Mouse (Mus musculus): ENCODE measurements around the gene Gm47841. TPM values are rescaled to one million over a fixed set of nuclear protein-coding genes. Genes with fewer than 3 reads are reported as not detected.

The Gm47841 gene
- polyA plus RNA-seq, 1 experiment, result not detected

GRCm38 (mm10) chr15:101065069-101065468, 17.9 kb upstream of the Gm47841 start:
- Histone ChIP-seq H3K4me3 (ENCODE audit: insufficient read depth, low read depth, low read length) (no peak overlapping the region), H3K27ac (replicated peaks; ENCODE audit: low read depth, low read length) (no peak overlapping the region), H3K4me1 (ENCODE audit: control insufficient read depth, insufficient read depth, insufficient read length, low read length) (peaks cover 26% of the 10 kb centered on the region)

- no peak overlapping the region for H3K27ac ChIP-seq (replicated peaks; ENCODE audit: low read depth, low read length)
- no peak overlapping the region for H3K4me3 ChIP-seq (ENCODE audit: insufficient read depth, low read depth, low read length)
- peaks cover 11% of the 10 kb centered on the region for H3K4me1 ChIP-seq (ENCODE audit: control insufficient read depth, insufficient read depth, insufficient read length, low read length)
Measured at GRCm38 (mm10) chr15:101060280-101060852, 13.2 kb upstream of the Gm47841 start.

GRCm38 (mm10) chr15:101059570-101060279, 12.5 kb upstream of the Gm47841 start:
- H3K27ac ChIP-seq (replicated peaks; ENCODE audit: low read depth, low read length), result no peak overlapping the region
- peaks cover 5% of the 10 kb centered on the region; the same call in 1 of the 2 replicates for H3K4me1 ChIP-seq (ENCODE audit: control insufficient read depth, insufficient read depth, insufficient read length, low read length)
- H3K4me3 ChIP-seq (ENCODE audit: insufficient read depth, low read depth, low read length), result no peak overlapping the region

GRCm38 (mm10) chr15:101056225-101056624, 9.0 kb upstream of the Gm47841 start:
- Histone ChIP-seq H3K4me3 (ENCODE audit: insufficient read depth, low read depth, low read length) (no peak overlapping the region), H3K4me1 (ENCODE audit: control insufficient read depth, insufficient read depth, insufficient read length, low read length) (no peaks in the 10 kb centered on the region), H3K27ac (replicated peaks; ENCODE audit: low read depth, low read length) (no peak overlapping the region)

- H3K27ac ChIP-seq (replicated peaks; ENCODE audit: low read depth, low read length), result no peak overlapping the region
- H3K4me3 ChIP-seq (ENCODE audit: insufficient read depth, low read depth, low read length), result no peak overlapping the region
- H3K4me1 ChIP-seq (ENCODE audit: control insufficient read depth, insufficient read depth, insufficient read length, low read length), result no peaks in the 10 kb centered on the region
Measured at GRCm38 (mm10) chr15:101054541-101054940, 7.3 kb upstream of the Gm47841 start.

- Histone ChIP-seq H3K4me3 (ENCODE audit: insufficient read depth, low read depth, low read length) (peak overlapping the region; percentile 54), H3K27ac (replicated peaks; ENCODE audit: low read depth, low read length) (no peak overlapping the region), H3K4me1 (ENCODE audit: control insufficient read depth, insufficient read depth, insufficient read length, low read length) (no peaks in the 10 kb centered on the region)
Measured at GRCm38 (mm10) chr15:101053832-101054459, 6.7 kb upstream of the Gm47841 start.

GRCm38 (mm10) chr15:101052560-101053501, 5.6 kb upstream of the Gm47841 start:
- Histone ChIP-seq H3K4me1 (ENCODE audit: control insufficient read depth, insufficient read depth, insufficient read length, low read length) (no peaks in the 10 kb centered on the region), H3K27ac (replicated peaks; ENCODE audit: low read depth, low read length) (no peak overlapping the region), H3K4me3 (ENCODE audit: insufficient read depth, low read depth, low read length) (peak overlapping the region; percentile 54)

- Histone ChIP-seq H3K27ac (replicated peaks; ENCODE audit: low read depth, low read length) (no peak overlapping the region), H3K4me1 (ENCODE audit: control insufficient read depth, insufficient read depth, insufficient read length, low read length) (0 out of 2 replicates have a peak, but pooled peaks cover under 1% of the 10 kb centered on the region), H3K4me3 (ENCODE audit: insufficient read depth, low read depth, low read length) (no peak overlapping the region)
Measured at GRCm38 (mm10) chr15:101051869-101052268, 4.7 kb upstream of the Gm47841 start.

- Histone ChIP-seq H3K4me1 (ENCODE audit: control insufficient read depth, insufficient read depth, insufficient read length, low read length) (0 out of 2 replicates have a peak, but pooled peaks cover 2% of the 10 kb centered on the region), H3K4me3 (ENCODE audit: insufficient read depth, low read depth, low read length) (no peak overlapping the region), H3K27ac (replicated peaks; ENCODE audit: low read depth, low read length) (no peak overlapping the region)
Measured at GRCm38 (mm10) chr15:101048338-101048896, 1.2 kb upstream of the Gm47841 start.

- H3K4me3 ChIP-seq (ENCODE audit: insufficient read depth, low read depth, low read length), result peak overlapping the region; percentile 62
- no peak overlapping the region for H3K27ac ChIP-seq (replicated peaks; ENCODE audit: low read depth, low read length)
- H3K4me1 ChIP-seq (ENCODE audit: control insufficient read depth, insufficient read depth, insufficient read length, low read length), result 0 out of 2 replicates have a peak, but pooled peaks cover 2% of the 10 kb centered on the region
Measured at GRCm38 (mm10) chr15:101046527-101047193, 537 bp downstream of the Gm47841 start.

- no peak overlapping the region for H3K27ac ChIP-seq (replicated peaks; ENCODE audit: low read depth, low read length)
- H3K4me1 ChIP-seq (ENCODE audit: control insufficient read depth, insufficient read depth, insufficient read length, low read length), result 0 out of 2 replicates have a peak, but pooled peaks cover 2% of the 10 kb centered on the region
- peak overlapping the region; percentile 41 for H3K4me3 ChIP-seq (ENCODE audit: insufficient read depth, low read depth, low read length)
Measured at GRCm38 (mm10) chr15:101046039-101046526, 1.1 kb downstream of the Gm47841 start.

- Histone ChIP-seq H3K27ac (replicated peaks; ENCODE audit: low read depth, low read length) (no peak overlapping the region), H3K4me3 (ENCODE audit: insufficient read depth, low read depth, low read length) (no peak overlapping the region), H3K4me1 (ENCODE audit: control insufficient read depth, insufficient read depth, insufficient read length, low read length) (0 out of 2 replicates have a peak, but pooled peaks cover 2% of the 10 kb centered on the region)
Measured at GRCm38 (mm10) chr15:101044531-101044930, 2.7 kb downstream of the Gm47841 start.

- no peak overlapping the region for H3K4me3 ChIP-seq (ENCODE audit: insufficient read depth, low read depth, low read length)
- 0 out of 2 replicates have a peak, but pooled peaks cover 2% of the 10 kb centered on the region for H3K4me1 ChIP-seq (ENCODE audit: control insufficient read depth, insufficient read depth, insufficient read length, low read length)
- H3K27ac ChIP-seq (replicated peaks; ENCODE audit: low read depth, low read length), result no peak overlapping the region
Measured at GRCm38 (mm10) chr15:101042613-101043012, 4.6 kb downstream of the Gm47841 start.

GRCm38 (mm10) chr15:101041966-101042365, 5.2 kb downstream of the Gm47841 start:
- Histone ChIP-seq H3K4me3 (ENCODE audit: insufficient read depth, low read depth, low read length) (no peak overlapping the region), H3K27ac (replicated peaks; ENCODE audit: low read depth, low read length) (no peak overlapping the region), H3K4me1 (ENCODE audit: control insufficient read depth, insufficient read depth, insufficient read length, low read length) (0 out of 2 replicates have a peak, but pooled peaks cover 2% of the 10 kb centered on the region)

Measured in brown adipose tissue, adult 24 weeks (tissue).